Mouse (Mus musculus) kidney, embryonic 16.5 days (tissue): ENCODE results near the gene Cnnm1. TPM values are rescaled to one million over a fixed set of nuclear protein-coding genes. Genes with fewer than 3 reads are reported as not detected.

Experiments
- ATAC-seq: fragments of 200-750 bp; cut with Nextera tagmentation; 2 replicates; pipeline ENCODE4 v1.8.0; 2017; ENCODE audit warnings: moderate TSS enrichment; ENCODE audit not compliant: low FRiP score, low TSS enrichment
- H3K27ac ChIP-seq: fragments of 300-500 bp; sonication (generic); 2 replicates; pipeline ENCODE4 v1.5.1; 2014; ENCODE audit warnings: low read length
- H3K27me3 ChIP-seq: fragments of 300-500 bp; sonication (generic); 2 replicates; pipeline ENCODE4 v1.6.1; 2014; ENCODE audit warnings: low read length, control low read depth, mixed read lengths; ENCODE audit not compliant: insufficient read depth
- H3K36me3 ChIP-seq: fragments of 300-500 bp; sonication (generic); 2 replicates; pipeline ENCODE4 v1.6.1; 2014; ENCODE audit warnings: low read length, control low read depth, mixed read lengths; ENCODE audit not compliant: insufficient read depth
- H3K4me1 ChIP-seq: fragments of 300-500 bp; sonication (generic); 2 replicates; pipeline ENCODE4 v1.6.1; 2014; ENCODE audit warnings: low read length, control low read depth, mixed read lengths; ENCODE audit not compliant: insufficient read depth
- H3K4me2 ChIP-seq: fragments of 300-500 bp; sonication (generic); replicated peaks from 2 replicates; pipeline ENCODE4 v1.6.1; 2014; ENCODE audit warnings: low read depth, low read length
- H3K4me3 ChIP-seq: fragments of 300-500 bp; sonication (generic); 2 replicates; pipeline ENCODE4 v1.5.1; 2014; ENCODE audit warnings: mild to moderate bottlenecking, low read length
- H3K9ac ChIP-seq: fragments of 300-500 bp; sonication (generic); replicated peaks from 2 replicates; pipeline ENCODE4 v1.6.1; 2014; ENCODE audit warnings: low read length
- H3K9me3 ChIP-seq: fragments of 300-500 bp; sonication (generic); 2 replicates; pipeline ENCODE4 v1.6.1; 2016; ENCODE audit warnings: low read length, control low read depth
- WGBS: fragments of 180-500 bp; shearing (Covaris S2); extraction: QIAGEN DNeasy Blood & Tissue Kit; methylation state at CpG from one replicate; pipeline ENCODE4 v1.1.7; 2014; 5-methylcytosine and 5-hydroxymethylcytosine counted together
- polyA plus RNA-seq: library from polyadenylated mRNA; unstranded; fragments of >200 nt; fragmentation: Nextera tagmentation; extraction: Ambion mirVana; gene quantifications from 2 replicates; pipeline ENCODE4 v1.2.1, GENCODE M21; 2015

The Cnnm1 gene
- polyA plus RNA-seq, 1 experiment from 2014 or later, result 0.05 TPM

- H3K9me3 ChIP-seq, result no peaks in the 10 kb centered on the region
- 76% methylated on average over 7 of the region's 7 CpGs for WGBS
- H3K27ac ChIP-seq, result peak overlapping the region; percentile 75
- H3K27me3 ChIP-seq, result no peaks in the 10 kb centered on the region
- no peak overlapping the region for H3K4me2 ChIP-seq
- H3K36me3 ChIP-seq, result no peaks in the 10 kb centered on the region
- no peak overlapping the region for H3K4me3 ChIP-seq
- H3K9ac ChIP-seq, result no peak overlapping the region
- peak; percentile 98 for ATAC-seq
- H3K4me1 ChIP-seq, result no peaks in the 10 kb centered on the region
Observed at GRCm38 (mm10) chr19:43463546-43464293, 23.5 kb downstream of the Cnnm1 start.

- Histone ChIP-seq H3K4me2 (no peak overlapping the region), H3K27me3 (no peaks in the 10 kb centered on the region), H3K4me3 (no peak overlapping the region), H3K9ac (no peak overlapping the region), H3K36me3 (no peaks in the 10 kb centered on the region), H3K4me1 (no peaks in the 10 kb centered on the region), H3K9me3 (no peaks in the 10 kb centered on the region), H3K27ac (no peak overlapping the region)
- WGBS, result 70% methylated on average over 3 of the region's 3 CpGs
- ATAC-seq, result no peak
Observed at GRCm38 (mm10) chr19:43464294-43464687, 24.1 kb downstream of the Cnnm1 start.

GRCm38 (mm10) chr19:43465076-43465475 is 24.8 kb downstream of the Cnnm1 start:
- Histone ChIP-seq H3K4me3 (no peak overlapping the region), H3K4me2 (no peak overlapping the region), H3K9ac (no peak overlapping the region), H3K9me3 (no peaks in the 10 kb centered on the region), H3K4me1 (no peaks in the 10 kb centered on the region), H3K27me3 (no peaks in the 10 kb centered on the region), H3K27ac (no peak overlapping the region), H3K36me3 (no peaks in the 10 kb centered on the region)
- ATAC-seq, result no peak
- 89% methylated on average over 11 of the region's 11 CpGs for WGBS

GRCm38 (mm10) chr19:43465601-43466255 is 25.5 kb downstream of the Cnnm1 start:
- no peaks in the 10 kb centered on the region for H3K36me3 ChIP-seq
- no peak for ATAC-seq
- no peak overlapping the region for H3K27ac ChIP-seq
- no peaks in the 10 kb centered on the region for H3K9me3 ChIP-seq
- no peaks in the 10 kb centered on the region for H3K27me3 ChIP-seq
- H3K4me1 ChIP-seq, result no peaks in the 10 kb centered on the region
- no peak overlapping the region for H3K4me2 ChIP-seq
- no peak overlapping the region for H3K9ac ChIP-seq
- no peak overlapping the region for H3K4me3 ChIP-seq
- 88% methylated on average over 14 of the region's 14 CpGs for WGBS

DNA sequence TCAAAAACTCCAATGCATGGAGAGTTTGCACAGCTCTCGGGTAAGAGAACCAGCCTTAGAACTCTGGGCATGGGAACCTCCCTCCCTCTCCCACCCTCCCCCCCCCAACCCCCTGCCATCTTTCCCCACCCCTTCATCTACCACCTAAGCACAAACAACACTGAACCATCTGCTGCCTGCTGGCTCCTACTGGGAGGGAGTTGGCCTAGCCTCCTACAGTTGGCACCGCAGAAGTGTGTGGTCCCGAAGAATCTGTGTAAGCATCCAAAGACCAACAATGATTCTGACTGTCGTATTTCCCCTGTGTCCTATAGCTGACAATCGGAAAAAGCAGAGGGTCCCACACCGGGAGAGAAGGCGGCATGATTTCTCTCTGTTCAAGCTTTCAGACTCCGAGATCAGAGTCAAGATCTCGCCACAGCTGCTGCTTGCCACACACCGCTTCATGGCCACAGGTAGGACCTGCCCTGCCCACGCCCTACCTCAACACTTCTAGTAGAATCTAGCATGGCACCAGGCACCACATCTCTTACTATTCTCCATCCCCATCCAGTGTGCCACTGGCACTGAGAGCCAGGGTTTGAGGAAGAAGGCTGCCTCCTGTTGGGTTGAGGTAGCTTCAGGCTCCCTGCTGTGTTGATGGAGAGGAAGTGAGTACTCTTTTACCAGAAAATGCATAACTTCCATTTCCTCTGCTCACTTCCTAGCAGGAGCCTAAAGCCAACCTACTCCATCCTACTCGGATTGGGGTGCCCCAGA is 27.9 kb downstream of the Cnnm1 start:
- Histone ChIP-seq H3K4me2 (no peak overlapping the region), H3K4me1 (no peaks in the 10 kb centered on the region), H3K9me3 (no peaks in the 10 kb centered on the region), H3K4me3 (no peak overlapping the region), H3K9ac (no peak overlapping the region), H3K27me3 (no peaks in the 10 kb centered on the region), H3K36me3 (no peaks in the 10 kb centered on the region), H3K27ac (no peak overlapping the region)
- ATAC-seq, result no peak
- 83% methylated on average over 12 of the region's 12 CpGs for WGBS

- no peak overlapping the region for H3K4me2 ChIP-seq
- no peaks in the 10 kb centered on the region for H3K4me1 ChIP-seq
- H3K27me3 ChIP-seq, result no peaks in the 10 kb centered on the region
- no peak overlapping the region for H3K27ac ChIP-seq
- no peak overlapping the region for H3K4me3 ChIP-seq
- H3K36me3 ChIP-seq, result no peaks in the 10 kb centered on the region
- 71% methylated on average over 7 of the region's 7 CpGs for WGBS
- H3K9ac ChIP-seq, result no peak overlapping the region
- no peaks in the 10 kb centered on the region for H3K9me3 ChIP-seq
- ATAC-seq, result no peak
Observed at GRCm38 (mm10) chr19:43469333-43469732, 29.1 kb downstream of the Cnnm1 start.

- Histone ChIP-seq H3K27me3 (no peaks in the 10 kb centered on the region), H3K4me3 (no peak overlapping the region), H3K4me2 (no peak overlapping the region), H3K9me3 (no peaks in the 10 kb centered on the region), H3K4me1 (no peaks in the 10 kb centered on the region), H3K27ac (no peak overlapping the region), H3K36me3 (no peaks in the 10 kb centered on the region), H3K9ac (no peak overlapping the region)
- WGBS, result 75% methylated on average over 8 of the region's 8 CpGs
- no peak for ATAC-seq
Observed at GRCm38 (mm10) chr19:43472331-43472730, 32.1 kb downstream of the Cnnm1 start.

- H3K4me1 ChIP-seq, result no peaks in the 10 kb centered on the region
- H3K4me2 ChIP-seq, result no peak overlapping the region
- WGBS, result 89% methylated on average over 7 of the region's 7 CpGs
- H3K27me3 ChIP-seq, result no peaks in the 10 kb centered on the region
- H3K9me3 ChIP-seq, result no peaks in the 10 kb centered on the region
- no peak for ATAC-seq
- no peak overlapping the region for H3K27ac ChIP-seq
- H3K36me3 ChIP-seq, result no peaks in the 10 kb centered on the region
- H3K9ac ChIP-seq, result no peak overlapping the region
- no peak overlapping the region for H3K4me3 ChIP-seq
Observed at GRCm38 (mm10) chr19:43472781-43473180, 32.5 kb downstream of the Cnnm1 start.

- H3K27me3 ChIP-seq, result no peaks in the 10 kb centered on the region
- no peak for ATAC-seq
- H3K36me3 ChIP-seq, result no peaks in the 10 kb centered on the region
- WGBS, result 47% methylated on average over 2 of the region's 2 CpGs
- no peak overlapping the region for H3K9ac ChIP-seq
- no peaks in the 10 kb centered on the region for H3K9me3 ChIP-seq
- H3K4me1 ChIP-seq, result no peaks in the 10 kb centered on the region
- no peak overlapping the region for H3K4me2 ChIP-seq
- no peak overlapping the region for H3K4me3 ChIP-seq
- no peak overlapping the region for H3K27ac ChIP-seq
Observed at GRCm38 (mm10) chr19:43475642-43476041, 35.4 kb downstream of the Cnnm1 start.

DNA sequence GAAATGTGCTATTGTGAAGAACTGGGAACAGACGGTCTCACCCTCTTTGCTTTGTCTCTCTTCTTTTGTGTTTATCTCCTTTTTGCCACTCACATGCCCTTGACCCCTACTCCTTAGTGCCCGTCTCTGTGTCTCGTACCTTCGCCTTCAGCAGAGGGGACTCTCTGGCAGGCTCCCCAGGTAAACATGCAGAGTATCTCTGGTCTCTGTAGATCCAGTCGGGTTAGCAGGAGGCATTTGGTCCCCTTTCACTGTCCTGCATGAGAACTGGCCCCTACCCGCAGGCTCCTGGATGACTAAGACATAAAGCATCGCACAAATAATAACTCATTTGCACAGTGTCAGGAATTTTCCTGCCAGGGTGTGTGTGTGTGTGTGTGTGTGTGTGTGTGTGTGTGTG is 35.8 kb downstream of the Cnnm1 start:
- no peak for ATAC-seq
- H3K27me3 ChIP-seq, result no peaks in the 10 kb centered on the region
- H3K27ac ChIP-seq, result no peak overlapping the region
- no peak overlapping the region for H3K4me3 ChIP-seq
- H3K4me1 ChIP-seq, result no peaks in the 10 kb centered on the region
- 63% methylated on average over 7 of the region's 7 CpGs for WGBS
- H3K9ac ChIP-seq, result no peak overlapping the region
- H3K36me3 ChIP-seq, result no peaks in the 10 kb centered on the region
- H3K4me2 ChIP-seq, result no peak overlapping the region
- no peaks in the 10 kb centered on the region for H3K9me3 ChIP-seq
